Mouse (Mus musculus): ENCODE measurements around the gene Cdc20b.

Cdc20b gene

GRCm38 (mm10) chr13:113021521-113021920, 13.4 kb upstream of the Cdc20b start:
- no peak overlapping the region for H3K4me3 ChIP-seq (replicated peaks; ENCODE audit: low read length)
- H3K27me3 ChIP-seq (ENCODE audit: insufficient read depth, low read length), result peaks cover 11% of the 10 kb centered on the region
- no peak for TF ChIP-seq NANOG (IDR thresholded peaks at IDR 0.05; ENCODE audit: borderline replicate concordance, low read length)
- no peak for TF ChIP-seq CTCF (conservative IDR thresholded peaks at IDR 0.05; ENCODE audit: low read length)
- TF ChIP-seq POU5F1 (IDR thresholded peaks at IDR 0.05; ENCODE audit: borderline replicate concordance, low read length), result no peak
- no peaks in the 10 kb centered on the region; the same call in 1 of the 2 replicates for H3K4me1 ChIP-seq (replicated peaks; ENCODE audit: low read depth, low read length)
- peaks cover 14% of the 10 kb centered on the region for H3K9me3 ChIP-seq (ENCODE audit: low read length)
- H3K36me3 ChIP-seq (ENCODE audit: insufficient read depth, low read length), result no peaks in the 10 kb centered on the region

DNA sequence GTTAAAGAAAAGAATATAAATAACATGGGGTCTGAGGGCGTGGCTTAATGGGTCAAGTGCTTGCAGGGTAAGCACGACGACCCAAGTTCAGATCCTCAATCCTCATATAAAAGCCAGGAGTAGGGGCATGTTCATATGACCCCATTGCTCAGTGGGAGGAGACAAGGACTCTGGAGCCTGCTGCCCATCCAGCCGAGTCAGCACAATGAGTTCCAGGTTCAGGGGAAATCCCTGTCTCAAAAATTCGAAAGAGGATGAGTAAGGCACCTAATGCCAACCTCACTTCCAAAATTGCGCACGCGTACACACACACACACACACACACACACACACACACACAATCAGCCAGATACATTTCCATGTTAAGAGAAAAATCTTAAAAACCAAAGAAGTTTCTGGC, 12.4 kb upstream of the Cdc20b start:
- H3K36me3 ChIP-seq (ENCODE audit: insufficient read depth, low read length), result no peaks in the 10 kb centered on the region
- peaks cover 14% of the 10 kb centered on the region for H3K9me3 ChIP-seq (ENCODE audit: low read length)
- H3K4me1 ChIP-seq (replicated peaks; ENCODE audit: low read depth, low read length), result no peaks in the 10 kb centered on the region; the same call in 1 of the 2 replicates
- peaks cover 11% of the 10 kb centered on the region for H3K27me3 ChIP-seq (ENCODE audit: insufficient read depth, low read length)
- H3K4me3 ChIP-seq (replicated peaks; ENCODE audit: low read length), result no peak overlapping the region
- no peak for TF ChIP-seq POU5F1 (IDR thresholded peaks at IDR 0.05; ENCODE audit: borderline replicate concordance, low read length)
- TF ChIP-seq NANOG (IDR thresholded peaks at IDR 0.05; ENCODE audit: borderline replicate concordance, low read length), result no peak
- TF ChIP-seq CTCF (conservative IDR thresholded peaks at IDR 0.05; ENCODE audit: low read length), result no peak

DNA sequence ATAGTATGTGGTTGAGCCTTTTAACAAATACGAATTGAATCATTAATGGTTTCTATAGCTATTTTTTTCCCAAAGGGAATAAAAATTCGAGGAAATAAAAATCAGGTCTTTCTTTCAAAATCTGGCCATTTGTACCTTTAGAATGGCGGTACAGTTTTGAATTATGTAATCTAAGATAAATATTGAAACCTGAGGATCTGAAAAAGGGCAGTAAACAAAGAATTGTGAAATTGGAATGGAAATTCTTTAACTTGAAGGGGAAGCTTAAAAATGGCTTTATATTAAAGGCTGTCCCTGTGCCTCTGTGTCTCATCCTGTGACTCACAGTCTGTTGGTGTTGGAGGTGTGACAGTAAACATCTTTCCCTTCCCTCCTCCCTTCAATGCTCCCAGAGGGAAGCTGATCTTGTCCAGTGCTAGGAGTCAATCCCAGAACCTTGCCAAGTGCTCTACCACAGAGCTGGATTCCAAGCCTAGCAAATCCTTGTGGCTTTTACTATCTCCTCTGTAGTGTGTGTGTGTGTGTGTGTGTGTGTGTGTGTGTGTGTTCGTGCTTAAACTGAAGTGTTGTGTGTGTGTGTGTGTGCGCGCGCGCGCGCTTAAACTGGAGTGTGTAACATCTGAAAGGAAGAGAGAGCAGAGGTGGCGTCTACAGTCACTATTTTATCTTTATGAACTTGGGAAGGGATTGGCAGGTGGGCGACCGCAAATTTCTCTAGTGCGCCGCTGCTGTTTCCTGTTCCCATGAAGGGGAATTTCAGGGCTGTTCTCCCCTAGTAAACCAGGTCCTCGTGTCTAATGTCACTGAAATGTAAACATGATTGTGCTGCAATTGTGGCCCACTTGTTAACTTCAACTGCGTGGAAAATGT, 11.4 kb upstream of the Cdc20b start:
- H3K4me3 ChIP-seq (replicated peaks; ENCODE audit: low read length), result no peak overlapping the region
- peaks cover 14% of the 10 kb centered on the region for H3K9me3 ChIP-seq (ENCODE audit: low read length)
- H3K4me1 ChIP-seq (replicated peaks; ENCODE audit: low read depth, low read length), result no peaks in the 10 kb centered on the region; the same call in 1 of the 2 replicates
- H3K36me3 ChIP-seq (ENCODE audit: insufficient read depth, low read length), result no peaks in the 10 kb centered on the region
- peaks cover 21% of the 10 kb centered on the region for H3K27me3 ChIP-seq (ENCODE audit: insufficient read depth, low read length)
- TF ChIP-seq CTCF (conservative IDR thresholded peaks at IDR 0.05; ENCODE audit: low read length), result no peak
- no peak for TF ChIP-seq NANOG (IDR thresholded peaks at IDR 0.05; ENCODE audit: borderline replicate concordance, low read length)
- no peak for TF ChIP-seq POU5F1 (IDR thresholded peaks at IDR 0.05; ENCODE audit: borderline replicate concordance, low read length)

DNA sequence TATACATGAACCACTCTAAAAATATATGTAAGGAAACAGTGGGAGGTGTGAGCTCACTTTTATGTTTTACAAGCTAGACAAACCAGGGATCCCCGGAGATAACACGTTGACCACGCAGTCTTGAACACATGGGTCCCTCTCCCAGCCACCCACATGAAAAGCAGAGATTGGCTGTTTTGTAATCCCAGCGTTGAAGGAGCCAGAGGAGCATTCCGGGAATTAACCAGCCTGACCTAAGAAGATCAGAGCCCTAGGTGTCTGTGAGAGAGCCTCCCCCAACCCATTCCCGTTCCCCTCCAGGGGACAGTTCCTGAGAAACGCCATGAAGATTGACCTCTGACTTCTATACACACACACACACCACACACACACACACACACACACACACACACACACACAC, 3.6 kb upstream of the Cdc20b start:
- no peaks in the 10 kb centered on the region for H3K36me3 ChIP-seq (ENCODE audit: insufficient read depth, low read length)
- peaks cover 77% of the 10 kb centered on the region for H3K27me3 ChIP-seq (ENCODE audit: insufficient read depth, low read length)
- H3K9me3 ChIP-seq (ENCODE audit: low read length), result no peaks in the 10 kb centered on the region
- TF ChIP-seq POU5F1 (IDR thresholded peaks at IDR 0.05; ENCODE audit: borderline replicate concordance, low read length), result no peak
- no peak for TF ChIP-seq NANOG (IDR thresholded peaks at IDR 0.05; ENCODE audit: borderline replicate concordance, low read length)
- no peak for TF ChIP-seq CTCF (conservative IDR thresholded peaks at IDR 0.05; ENCODE audit: low read length)
- peaks cover 30% of the 10 kb centered on the region for H3K4me1 ChIP-seq (replicated peaks; ENCODE audit: low read depth, low read length)
- no peak overlapping the region for H3K4me3 ChIP-seq (replicated peaks; ENCODE audit: low read length)

DNA sequence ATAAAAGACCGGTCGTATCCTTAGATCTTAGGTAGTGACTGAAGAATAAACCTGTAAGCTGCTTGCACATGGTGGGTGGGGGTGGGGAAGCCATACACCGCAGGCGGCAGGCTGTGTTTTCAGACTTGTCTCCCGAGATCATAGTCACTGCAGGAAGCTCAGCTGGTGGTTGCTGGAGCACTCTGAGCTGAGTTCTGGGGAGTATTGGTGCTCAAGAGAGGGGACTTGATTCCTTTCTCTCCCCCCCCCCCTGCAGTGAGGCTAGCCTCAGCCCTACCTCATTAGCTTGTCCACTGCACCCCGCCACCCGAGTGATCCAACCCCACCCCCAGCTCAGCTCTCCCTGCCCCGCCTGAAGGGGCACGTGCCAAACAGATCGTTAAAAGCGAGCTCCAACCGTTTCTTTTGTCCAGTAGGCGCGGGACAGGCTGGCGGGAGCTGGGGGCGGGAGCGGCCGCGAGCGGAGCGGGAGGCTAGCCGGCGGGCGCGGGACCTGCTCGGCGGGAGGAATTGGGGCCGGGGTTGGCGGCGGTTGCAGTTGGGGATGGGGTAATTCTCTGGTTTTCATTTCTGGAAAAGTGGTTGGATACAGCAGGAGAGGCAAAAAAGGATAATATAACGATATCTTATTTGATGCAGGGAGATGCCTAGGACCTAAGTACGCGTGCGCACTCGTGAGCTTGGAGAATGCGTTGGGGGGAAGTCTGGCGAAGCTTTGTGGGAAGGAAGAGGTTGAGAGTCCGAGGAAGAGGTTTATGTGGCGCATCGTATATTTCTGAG, 2.9 kb upstream of the Cdc20b start:
- H3K4me1 ChIP-seq (replicated peaks; ENCODE audit: low read depth, low read length), result peaks cover 30% of the 10 kb centered on the region
- no peaks in the 10 kb centered on the region for H3K36me3 ChIP-seq (ENCODE audit: insufficient read depth, low read length)
- H3K9me3 ChIP-seq (ENCODE audit: low read length), result no peaks in the 10 kb centered on the region
- TF ChIP-seq POU5F1 (IDR thresholded peaks at IDR 0.05; ENCODE audit: borderline replicate concordance, low read length) (no peak), CTCF (conservative IDR thresholded peaks at IDR 0.05; ENCODE audit: low read length) (no peak), NANOG (IDR thresholded peaks at IDR 0.05; ENCODE audit: borderline replicate concordance, low read length) (no peak)
- H3K27me3 ChIP-seq (ENCODE audit: insufficient read depth, low read length), result peaks cover 77% of the 10 kb centered on the region
- peak overlapping the region; percentile 73 for H3K4me3 ChIP-seq (replicated peaks; ENCODE audit: low read length)

DNA sequence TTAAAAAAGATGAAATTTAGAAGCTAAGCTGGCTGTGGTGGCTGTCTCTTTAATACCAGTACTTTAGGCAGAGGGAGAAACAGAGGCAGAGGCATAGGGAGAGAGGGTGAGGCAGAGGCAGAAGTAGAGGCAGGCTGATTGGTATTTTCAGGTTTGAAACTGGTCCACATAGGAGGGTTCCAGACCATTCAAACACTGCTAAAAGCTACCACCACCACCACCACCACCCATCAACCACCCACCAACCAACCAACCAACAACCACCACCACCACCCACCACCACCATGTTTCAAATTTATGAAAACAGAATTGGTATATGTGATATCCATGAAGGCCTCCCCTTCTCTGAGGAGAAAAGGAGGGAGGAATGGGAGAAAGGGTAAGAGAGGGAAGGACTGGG, 2.1 kb upstream of the Cdc20b start:
- TF ChIP-seq POU5F1 (IDR thresholded peaks at IDR 0.05; ENCODE audit: borderline replicate concordance, low read length) (no peak), NANOG (IDR thresholded peaks at IDR 0.05; ENCODE audit: borderline replicate concordance, low read length) (no peak), CTCF (conservative IDR thresholded peaks at IDR 0.05; ENCODE audit: low read length) (no peak)
- Histone ChIP-seq H3K27me3 (ENCODE audit: insufficient read depth, low read length) (peaks cover 78% of the 10 kb centered on the region), H3K36me3 (ENCODE audit: insufficient read depth, low read length) (no peaks in the 10 kb centered on the region), H3K4me1 (replicated peaks; ENCODE audit: low read depth, low read length) (peaks cover 30% of the 10 kb centered on the region), H3K4me3 (replicated peaks; ENCODE audit: low read length) (no peak overlapping the region), H3K9me3 (ENCODE audit: low read length) (no peaks in the 10 kb centered on the region)

- Histone ChIP-seq H3K27me3 (ENCODE audit: insufficient read depth, low read length) (peaks cover 67% of the 10 kb centered on the region), H3K4me3 (replicated peaks; ENCODE audit: low read length) (peak overlapping the region; percentile 79), H3K4me1 (replicated peaks; ENCODE audit: low read depth, low read length) (peaks cover 34% of the 10 kb centered on the region), H3K9me3 (ENCODE audit: low read length) (no peaks in the 10 kb centered on the region), H3K36me3 (ENCODE audit: insufficient read depth, low read length) (no peaks in the 10 kb centered on the region)
- no peak for TF ChIP-seq NANOG (IDR thresholded peaks at IDR 0.05; ENCODE audit: borderline replicate concordance, low read length)
- TF ChIP-seq CTCF (conservative IDR thresholded peaks at IDR 0.05; ENCODE audit: low read length), result no peak
- TF ChIP-seq POU5F1 (IDR thresholded peaks at IDR 0.05; ENCODE audit: borderline replicate concordance, low read length), result no peak
Measured at GRCm38 (mm10) chr13:113034271-113034886, 532 bp upstream of the Cdc20b start.

DNA sequence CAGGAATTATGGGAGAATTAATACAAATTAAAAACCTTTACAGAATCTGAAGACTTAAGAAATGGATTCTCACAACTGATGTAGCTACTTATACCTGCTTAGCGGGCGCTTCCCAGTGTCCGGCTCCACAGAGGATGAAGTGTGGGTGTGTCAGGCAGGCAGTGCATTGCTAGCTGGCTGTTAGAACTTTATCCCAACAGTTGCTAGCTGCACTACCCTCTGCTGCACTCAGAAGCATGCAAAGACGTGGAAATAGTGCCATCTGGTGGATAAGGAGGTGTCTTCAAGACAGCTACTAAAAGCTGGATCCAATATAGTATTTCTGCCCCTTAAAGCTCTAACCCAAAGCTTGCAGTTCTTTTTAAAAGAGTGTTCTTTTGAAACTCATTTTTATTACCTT, 941 bp downstream of the Cdc20b start:
- peaks cover 66% of the 10 kb centered on the region for H3K27me3 ChIP-seq (ENCODE audit: insufficient read depth, low read length)
- H3K4me3 ChIP-seq (replicated peaks; ENCODE audit: low read length), result peak overlapping the region; percentile 79
- peaks cover 30% of the 10 kb centered on the region for H3K4me1 ChIP-seq (replicated peaks; ENCODE audit: low read depth, low read length)
- H3K9me3 ChIP-seq (ENCODE audit: low read length), result no peaks in the 10 kb centered on the region
- H3K36me3 ChIP-seq (ENCODE audit: insufficient read depth, low read length), result no peaks in the 10 kb centered on the region
- TF ChIP-seq POU5F1 (IDR thresholded peaks at IDR 0.05; ENCODE audit: borderline replicate concordance, low read length) (no peak), CTCF (conservative IDR thresholded peaks at IDR 0.05; ENCODE audit: low read length) (peak; percentile 66), NANOG (IDR thresholded peaks at IDR 0.05; ENCODE audit: borderline replicate concordance, low read length) (no peak)
